Comparison of ENCODE assay signal across 15 mouse cellular contexts in genomic region chr15:97657420-97657819, GRCm38 (mm10).
"Had no signal": no experiment of that assay in that cellular context is flagged by ENCODE, and none has a peak within 500 bp of the region (broad histone marks: within the 10 kb centered on the region; RNA-seq: fewer than 3 reads in every experiment).

No protein-coding gene starts in this region.

- H3K9ac ChIP-seq: limb, embryonic 15.5 days; liver, embryonic 12.5 days; lung, embryonic 14.5 days; neural tube, embryonic 15.5 days had no signal

- H3K36me3 ChIP-seq: limb, embryonic 15.5 days; liver, embryonic 12.5 days; neural tube, embryonic 15.5 days had no signal

- H3K27ac ChIP-seq: limb, embryonic 15.5 days; liver, embryonic 12.5 days; neural tube, embryonic 15.5 days had no signal

- DNase-seq: kidney, adult 8-10 months; kidney, postnatal 36 days; layer of hippocampus, adult 9-11 months; layer of hippocampus, postnatal 36 days; lung, embryonic 14.5 days; lung, postnatal 10 days; lung, postnatal 4 days; right cerebral cortex, adult 18-20 months; right cerebral cortex, postnatal 25 days; thymus, adult 18-20 months; thymus, postnatal 14 days had no signal

- H3K9me3 ChIP-seq: limb, embryonic 15.5 days; liver, embryonic 12.5 days; neural tube, embryonic 15.5 days had no signal

- H3K27me3 ChIP-seq: limb, embryonic 15.5 days; neural tube, embryonic 15.5 days had no signal

- ATAC-seq: liver, embryonic 12.5 days had no signal

- H3K4me2 ChIP-seq: limb, embryonic 15.5 days; liver, embryonic 12.5 days; lung, embryonic 14.5 days had no signal

- H3K4me3 ChIP-seq: limb, embryonic 15.5 days; liver, embryonic 12.5 days; myocyte; neural tube, embryonic 15.5 days had no signal

- H3K4me1 ChIP-seq: limb, embryonic 15.5 days; liver, embryonic 12.5 days had no signal
